Mouse (Mus musculus): Measurements from ENCODE around the gene Mib2.

Gene Mib2

DNA sequence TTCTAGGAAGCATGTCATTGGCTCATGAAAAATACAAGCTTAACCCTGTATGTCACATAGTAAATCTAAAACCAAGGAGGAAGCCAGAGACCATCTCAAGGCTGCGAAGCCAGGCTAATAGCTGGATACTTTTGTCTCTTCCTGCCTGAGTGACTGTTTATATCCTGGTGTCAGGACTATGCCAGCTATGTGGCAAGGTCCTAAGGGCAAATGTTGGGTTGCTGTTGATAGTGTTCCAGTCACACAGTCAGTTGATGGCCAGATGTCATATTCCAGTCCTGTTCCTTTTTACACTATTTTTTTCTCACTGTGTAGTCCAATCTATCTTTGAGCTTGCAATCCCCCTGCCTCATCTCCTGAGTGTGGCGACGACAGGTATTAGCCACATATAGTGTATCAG lies 55.7 kb downstream of the Mib2 start:
- no peak for DNase-seq (ENCODE audit: low spot score in 2 of 2)

DNA sequence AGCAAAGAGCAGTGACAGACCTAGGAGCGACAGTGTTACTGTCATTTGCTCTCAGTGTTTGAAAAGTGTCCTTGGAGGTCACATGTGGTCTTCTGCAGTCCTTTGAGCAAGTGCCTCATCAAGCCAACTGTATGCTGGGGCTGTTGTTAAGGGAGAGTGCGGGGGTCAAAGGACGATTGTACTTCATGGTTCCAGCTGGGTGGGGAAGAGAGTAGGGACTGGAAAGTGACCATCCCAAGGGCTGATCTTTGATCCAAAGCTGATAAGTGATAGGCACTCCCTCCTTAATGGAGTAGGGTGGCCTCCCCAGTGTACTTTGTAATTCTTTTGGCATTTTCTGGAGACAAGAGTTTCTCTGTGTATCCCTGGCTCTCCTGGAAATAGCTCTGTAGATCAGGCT lies 57.1 kb downstream of the Mib2 start:
- DNase-seq (ENCODE audit: low spot score in 2 of 2) = no peak

DNA sequence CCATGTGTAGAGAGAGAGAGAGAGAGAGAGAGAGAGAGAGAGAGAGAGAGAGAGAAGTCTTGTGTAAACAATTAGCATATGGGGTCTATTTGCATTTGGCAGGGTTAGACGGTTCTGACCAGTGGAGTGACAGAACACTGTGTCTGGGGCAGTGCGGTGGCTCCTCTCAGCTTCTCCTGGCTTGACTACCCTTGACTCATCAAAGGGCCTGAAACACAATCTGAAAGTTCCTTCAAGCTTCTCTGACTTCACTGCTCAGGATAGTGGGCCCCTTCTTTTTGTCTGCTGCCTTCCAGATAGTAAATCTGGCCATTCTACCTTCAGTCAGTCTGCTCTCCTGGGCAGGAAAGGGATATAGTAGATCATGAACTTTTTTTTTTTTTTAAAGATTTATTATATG lies 62.2 kb downstream of the Mib2 start:
- no peak for DNase-seq (ENCODE audit: low spot score in 2 of 2)

DNA sequence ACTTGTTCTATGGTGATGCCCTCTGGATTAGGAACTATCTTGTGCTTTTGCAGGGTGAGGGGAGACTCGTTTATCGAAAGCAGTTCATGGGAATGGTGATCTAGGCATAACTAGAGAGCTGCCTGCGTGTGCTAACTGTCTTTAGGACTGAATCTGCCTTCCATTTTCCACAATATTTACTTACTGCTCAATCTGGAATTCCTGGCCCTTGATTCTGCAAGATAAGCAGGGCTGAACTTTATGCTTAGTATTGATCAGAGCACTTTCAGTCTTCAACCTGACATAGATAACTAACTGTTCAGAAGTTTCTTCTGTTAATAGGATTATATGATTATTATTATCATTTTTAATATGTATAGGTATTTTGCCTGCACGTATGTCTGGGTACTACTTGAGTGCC lies 63.9 kb downstream of the Mib2 start:
- no peak for DNase-seq (ENCODE audit: low spot score in 2 of 2)

Data from right cerebral cortex, adult 2 months (tissue).